Mouse (Mus musculus) CH12.LX (cell line): ENCODE measurements at regions not wholly inside any gene's neighbourhood (a gene's known extent, or its start where the extent isn't known, plus 50 kb on each side); places are given as distances from the start of the nearest gene placed in this dataset.

ENCODE experiments used
- DNase-seq: peaks from one replicate; pipeline ENCODE4 v3.0.0-alpha.2; 2013; ENCODE audit errors: extremely low read depth
- H3K27ac ChIP-seq: 2 replicates; pipeline ENCODE4 v1.5.1; 2012; ENCODE audit warnings: low read depth, mild to moderate bottlenecking, control low read depth, moderate library complexity; ENCODE audit not compliant: insufficient read depth
- H3K27me3 ChIP-seq: replicated peaks from 2 replicates; pipeline ENCODE3; 2012; ENCODE audit warnings: inconsistent platforms
- H3K36me3 ChIP-seq, 2 experiments: replicated peaks in 1 of 2; 2 replicates each; pipeline versions ENCODE3 to v1.6.1; 2012; ENCODE audit warnings: inconsistent platforms in 1 of 2, low read length in 1 of 2, mild to moderate bottlenecking in 1 of 2, mixed read lengths in 1 of 2, moderate library complexity in 1 of 2; ENCODE audit not compliant: control insufficient read depth in 1 of 2, insufficient read depth in 1 of 2
- H3K4me1 ChIP-seq, 2 experiments: 2 replicates each; pipeline ENCODE4 v1.6.1; 2012; ENCODE audit warnings: inconsistent platforms in 1 of 2, moderate library complexity in 1 of 2; ENCODE audit not compliant: insufficient read depth in 2 of 2, control insufficient read depth in 1 of 2
- H3K4me2 ChIP-seq: 2 replicates; pipeline ENCODE4 v1.6.1; 2012; ENCODE audit warnings: low read depth, mild to moderate bottlenecking, control low read depth; ENCODE audit not compliant: poor library complexity, insufficient read depth, severe bottlenecking
- H3K4me3 ChIP-seq, 3 experiments: fragments of 150-350 bp in 1 of 3; sonication (generic) in 1 of 3; replicated peaks in 1 of 3; 2 replicates each; pipeline versions ENCODE3 to v1.5.1; 2011 to 2012; ENCODE audit warnings: low read depth in 2 of 3, low read length in 2 of 3, mild to moderate bottlenecking in 2 of 3, moderate library complexity in 2 of 3, control low read depth in 1 of 3, improper control_type of control experiment in 1 of 3, inconsistent platforms in 1 of 3, mixed read lengths in 1 of 3; ENCODE audit not compliant: poor library complexity in 1 of 3
- H3K79me2 ChIP-seq: replicated peaks from 2 replicates; pipeline ENCODE4 v1.6.1; 2012; ENCODE audit warnings: mild to moderate bottlenecking, moderate library complexity; ENCODE audit not compliant: control insufficient read depth, poor library complexity, insufficient read depth, severe bottlenecking; ENCODE audit errors: extremely low read depth
- H3K9ac ChIP-seq: 2 replicates; pipeline ENCODE4 v1.6.1; 2012; ENCODE audit warnings: low read depth, mild to moderate bottlenecking, control low read depth, moderate library complexity; ENCODE audit not compliant: insufficient read depth
- H3K9me3 ChIP-seq: replicated peaks from 2 replicates; pipeline ENCODE3; 2012; ENCODE audit warnings: low read length, inconsistent platforms, mixed read lengths
- BHLHE40 ChIP-seq: IDR thresholded peaks from 2 replicates; pipeline ENCODE4 v1.6.1; 2011; ENCODE audit warnings: mild to moderate bottlenecking, low read depth, low read length, improper control_type of control experiment
- CHD2 ChIP-seq: IDR thresholded peaks from 2 replicates; pipeline ENCODE4 v1.6.1; 2011; ENCODE audit warnings: low read length, improper control_type of control experiment
- CTCF ChIP-seq, 2 experiments: IDR thresholded peaks in 1 of 2; conservative IDR thresholded peaks in 1 of 2; 2 replicates each; pipeline ENCODE4 v1.5.1; 2011 to 2012; ENCODE audit warnings: low read depth in 2 of 2, low read length in 2 of 2, improper control_type of control experiment in 1 of 2, inconsistent platforms in 1 of 2, mild to moderate bottlenecking in 1 of 2, moderate library complexity in 1 of 2
- EP300 ChIP-seq: IDR thresholded peaks from 2 replicates; pipeline ENCODE4 v1.6.1; 2011; ENCODE audit warnings: low read length, improper control_type of control experiment
- ETS1 ChIP-seq: conservative IDR thresholded peaks from 2 replicates; pipeline ENCODE4 v1.6.1; 2012; ENCODE audit warnings: low read depth, mild to moderate bottlenecking, inconsistent platforms, low read length, improper control_type of control experiment, moderate library complexity
- GABPA ChIP-seq: IDR thresholded peaks from 2 replicates; pipeline ENCODE4 v1.6.1; 2012; ENCODE audit warnings: low read depth, low read length, improper control_type of control experiment, inconsistent platforms; ENCODE audit not compliant: insufficient replicate concordance
- MAX ChIP-seq: IDR thresholded peaks from 2 replicates; pipeline ENCODE4 v1.6.1; 2011; ENCODE audit warnings: low read length, improper control_type of control experiment
- MAZ ChIP-seq: IDR thresholded peaks from 2 replicates; pipeline ENCODE4 v1.6.1; 2012; ENCODE audit warnings: low read depth, mild to moderate bottlenecking, inconsistent platforms, low read length, improper control_type of control experiment, moderate library complexity
- MXI1 ChIP-seq: IDR thresholded peaks from 2 replicates; pipeline ENCODE4 v1.6.1; 2011; ENCODE audit warnings: mild to moderate bottlenecking, low read depth, low read length, improper control_type of control experiment
- NRF1 ChIP-seq: IDR thresholded peaks from 2 replicates; pipeline ENCODE4 v1.6.1; 2014; ENCODE audit warnings: low read depth, mild to moderate bottlenecking, inconsistent platforms, low read length, improper control_type of control experiment, moderate library complexity
- POLR2A ChIP-seq: IDR thresholded peaks from 2 replicates; pipeline ENCODE4 v1.6.1; 2011; ENCODE audit warnings: low read depth, mild to moderate bottlenecking, improper control_type of control experiment, low read length
- RCOR1 ChIP-seq: conservative IDR thresholded peaks from 2 replicates; pipeline ENCODE4 v1.6.1; 2012; ENCODE audit warnings: low read depth, mild to moderate bottlenecking, inconsistent platforms, low read length, improper control_type of control experiment
- SMC3 ChIP-seq: IDR thresholded peaks from 2 replicates; pipeline ENCODE4 v1.6.1; 2011; ENCODE audit warnings: low read depth, low read length, improper control_type of control experiment
- UBTF ChIP-seq: IDR thresholded peaks from 2 replicates; pipeline ENCODE4 v1.6.1; 2012; ENCODE audit warnings: low read depth, mild to moderate bottlenecking, inconsistent platforms, low read length, improper control_type of control experiment, moderate library complexity
- USF1 ChIP-seq: IDR thresholded peaks from 2 replicates; pipeline ENCODE4 v1.6.1; 2014; ENCODE audit warnings: low read depth, mild to moderate bottlenecking, inconsistent platforms, low read length, improper control_type of control experiment
- ZKSCAN1 ChIP-seq: IDR thresholded peaks from 2 replicates; pipeline ENCODE4 v1.6.1; 2012; ENCODE audit warnings: low read depth, inconsistent platforms, low read length, improper control_type of control experiment, borderline replicate concordance
- ZMIZ1 ChIP-seq: IDR thresholded peaks from 2 replicates; pipeline ENCODE4 v1.6.1; 2012; ENCODE audit warnings: low read depth, mild to moderate bottlenecking, inconsistent platforms, low read length, improper control_type of control experiment
- ZNF384 ChIP-seq: IDR thresholded peaks from 2 replicates; pipeline ENCODE4 v1.6.1; 2012; ENCODE audit warnings: low read depth, low read length, improper control_type of control experiment, inconsistent platforms
- dilution Hi-C: fragments of 300-500 bp; cut with MboI; formaldehyde crosslinking; loops from 2 replicates; pipeline ENCODE4 v1.14.3; 2020; ENCODE audit warnings: low sequenced_read_pairs; ENCODE audit not compliant: extremely low pct_unique_long_range_greater_than_20kb, extremely low pct_ligation_motif_present
- in situ Hi-C: fragments of 300-500 bp; cut with MboI; formaldehyde crosslinking; loops from 3 replicates; pipeline ENCODE4 v1.14.3; 2019; ENCODE audit warnings: low sequenced_read_pairs, low pct_ligation_motif_present, low pct_unique_long_range_greater_than_20kb, mixed read lengths

- TF ChIP-seq EP300, result no peak
- no peak for TF ChIP-seq USF1
- no peak for TF ChIP-seq ZNF384
- TF ChIP-seq BHLHE40, result no peak
- no peak for TF ChIP-seq SMC3
- TF ChIP-seq MAZ, result no peak
- TF ChIP-seq POLR2A, result no peak
- no peak for TF ChIP-seq CHD2
- TF ChIP-seq MXI1, result no peak
- in situ Hi-C loops, result no loop called here
- H3K79me2 ChIP-seq, result no peaks in the 10 kb centered on the region
- H3K27ac ChIP-seq, result no peak overlapping the region
- no peaks in the 10 kb centered on the region for H3K27me3 ChIP-seq
- H3K36me3 ChIP-seq, result no peaks in the 10 kb centered on the region
- dilution Hi-C loops, result no loop called here
- peaks cover 3% of the 10 kb centered on the region for H3K9me3 ChIP-seq
- no peak for DNase-seq
- no peak overlapping the region for H3K9ac ChIP-seq
- no peak overlapping the region for H3K4me2 ChIP-seq
- H3K4me1 ChIP-seq, result no peaks in the 10 kb centered on the region
- no peak overlapping the region for H3K4me3 ChIP-seq
Measured at GRCm38 (mm10) chr3:130884393-130884792, 154.2 kb upstream of the Rpl34 start.

- no peak overlapping the region for H3K27ac ChIP-seq
- in situ Hi-C loops, result no loop called here
- no peaks in the 10 kb centered on the region for H3K36me3 ChIP-seq
- dilution Hi-C loops, result no loop called here
- H3K27me3 ChIP-seq, result no peaks in the 10 kb centered on the region
- H3K4me3 ChIP-seq, result no peak overlapping the region
- TF ChIP-seq ZNF384, result no peak
- no peak for TF ChIP-seq UBTF
- TF ChIP-seq ZKSCAN1, result no peak
- no peak for TF ChIP-seq MAX
- no peak for TF ChIP-seq ZMIZ1
- no peak for TF ChIP-seq ETS1
- TF ChIP-seq CTCF (conservative IDR thresholded peaks at IDR 0.05 in 1 of 2, IDR thresholded peaks at IDR 0.05 in 1 of 2; ENCODE audit: low read depth in 2 of 2, low read length in 2 of 2), result no peak
- TF ChIP-seq MAZ, result no peak
- no peak for TF ChIP-seq RCOR1
- TF ChIP-seq BHLHE40, result no peak
- no peak for TF ChIP-seq NRF1
- no peak for TF ChIP-seq GABPA
- peaks cover 3% of the 10 kb centered on the region for H3K9me3 ChIP-seq
- no peak overlapping the region for H3K4me2 ChIP-seq
- no peaks in the 10 kb centered on the region for H3K79me2 ChIP-seq
- H3K9ac ChIP-seq, result no peak overlapping the region
- no peaks in the 10 kb centered on the region for H3K4me1 ChIP-seq
- no peak for DNase-seq
Measured at GRCm38 (mm10) chr3:130883928-130884327, 153.7 kb upstream of the Rpl34 start.
